Mouse (Mus musculus) liver, postnatal 0 days (tissue): ENCODE data around the gene Lck. TPM values are rescaled to one million over a fixed set of nuclear protein-coding genes. Genes with fewer than 3 reads are reported as not detected.

Source experiments
- ATAC-seq: fragments of 200-750 bp; cut with Nextera tagmentation; 2 replicates; pipeline ENCODE4 v1.8.0; 2017; ENCODE audit warnings: mild to moderate bottlenecking, moderate library complexity
- DNase-seq: peaks from one replicate; pipeline ENCODE4 v3.0.0-alpha.2; 2016
- H3K27ac ChIP-seq: fragments of 300-500 bp; sonication (generic); 2 replicates; pipeline ENCODE4 v1.5.1; 2014; ENCODE audit warnings: antibody characterized with exemption, moderate library complexity, mild to moderate bottlenecking, low read depth
- H3K27me3 ChIP-seq: fragments of 300-500 bp; sonication (generic); 2 replicates; pipeline ENCODE4 v1.6.1; 2014; ENCODE audit warnings: low read length, control low read depth, mixed read lengths; ENCODE audit not compliant: insufficient read depth
- H3K36me3 ChIP-seq: fragments of 300-500 bp; sonication (generic); replicated peaks from 2 replicates; pipeline ENCODE4 v1.6.1; 2014; ENCODE audit warnings: mild to moderate bottlenecking, control low read depth, low read length, moderate library complexity, mixed read lengths; ENCODE audit not compliant: insufficient read depth
- H3K4me1 ChIP-seq: fragments of 300-500 bp; sonication (generic); 2 replicates; pipeline ENCODE4 v1.6.1; 2014; ENCODE audit warnings: antibody characterized with exemption, mild to moderate bottlenecking, control low read depth; ENCODE audit not compliant: insufficient read depth
- H3K4me2 ChIP-seq: fragments of 300-500 bp; sonication (generic); 2 replicates; pipeline ENCODE4 v1.6.1; 2014; ENCODE audit warnings: low read depth, mild to moderate bottlenecking, low read length, moderate library complexity, mixed read lengths
- H3K4me3 ChIP-seq: fragments of 300-500 bp; sonication (generic); 2 replicates; pipeline ENCODE4 v1.5.1; 2014; ENCODE audit warnings: low read depth, low read length
- H3K9ac ChIP-seq: fragments of 300-500 bp; sonication (generic); replicated peaks from 2 replicates; pipeline ENCODE4 v1.6.1; 2014; ENCODE audit warnings: mild to moderate bottlenecking, moderate library complexity
- H3K9me3 ChIP-seq: fragments of 300-500 bp; sonication (generic); 2 replicates; pipeline ENCODE4 v1.6.1; 2016; ENCODE audit warnings: mild to moderate bottlenecking, control low read depth, low read length, mixed read lengths
- CTCF ChIP-seq: sonication (generic); IDR thresholded peaks from 2 replicates; pipeline ENCODE4 v1.5.1; 2016; ENCODE audit warnings: antibody characterized with exemption, low read depth
- EP300 ChIP-seq: IDR thresholded peaks from 2 replicates; pipeline ENCODE4 v1.6.1; 2016; ENCODE audit warnings: antibody characterized with exemption, low read depth, mild to moderate bottlenecking
- WGBS: fragments of 180-500 bp; shearing (Covaris S2); extraction: QIAGEN DNeasy Blood & Tissue Kit; methylation state at CpG from one replicate; pipeline ENCODE4 v1.1.7; 2014; ENCODE audit not compliant: insufficient replicate concordance; 5-methylcytosine and 5-hydroxymethylcytosine counted together
- polyA plus RNA-seq: library from polyadenylated mRNA; unstranded; fragments of >200 nt; fragmentation: Nextera tagmentation; extraction: Ambion mirVana; gene quantifications from 2 replicates; pipeline ENCODE4 v1.2.1, GENCODE M21; 2015

Gene Lck
- polyA plus RNA-seq, 1 experiment from 2014 or later: 3.4 TPM

DNA sequence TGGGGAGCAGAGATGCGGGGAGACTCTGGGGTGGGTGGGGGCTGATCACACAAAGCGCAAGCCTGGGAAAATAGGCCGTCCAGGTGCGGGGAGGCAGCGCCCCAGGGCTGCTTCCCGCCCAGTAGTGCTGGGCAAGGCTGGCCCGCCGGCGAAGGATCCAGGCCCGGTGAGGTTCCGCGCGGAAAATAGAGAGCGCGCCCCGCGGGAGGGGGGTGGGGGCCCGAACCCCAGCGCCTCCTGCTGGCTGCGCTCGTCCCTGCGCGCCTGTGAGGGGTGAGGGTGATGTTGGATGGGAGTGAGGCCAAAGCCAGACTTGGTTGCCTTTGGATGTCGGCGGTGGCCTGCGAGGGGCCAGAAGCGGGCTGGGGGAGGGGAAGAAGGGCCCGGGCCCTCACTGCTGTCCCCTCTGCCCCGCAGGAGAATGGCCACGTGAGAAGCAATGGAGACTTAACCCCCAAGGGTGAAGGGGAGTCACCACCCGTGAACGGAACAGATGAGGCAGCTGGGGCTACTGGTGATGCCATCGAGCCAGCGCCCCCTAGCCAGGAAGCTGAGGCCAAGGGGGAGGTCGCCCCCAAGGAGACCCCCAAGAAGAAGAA, 59.0 kb downstream of the Lck start:
- Histone ChIP-seq H3K9me3 (no peaks in the 10 kb centered on the region), H3K9ac (peak overlapping the region; percentile 82), H3K4me1 (peaks cover 14% of the 10 kb centered on the region), H3K4me3 (peak overlapping the region; percentile 76), H3K36me3 (peaks cover 22% of the 10 kb centered on the region), H3K27me3 (peaks cover 8% of the 10 kb centered on the region; the same call in 1 of the 2 replicates), H3K4me2 (peak overlapping the region; percentile 94), H3K27ac (peak overlapping the region; percentile 75)
- TF ChIP-seq EP300 (no peak), CTCF (peak; percentile 87)
- peak; percentile 67 for ATAC-seq
- peak; percentile 80 for DNase-seq
- WGBS: 1% methylated on average over 33 of the region's 35 CpGs

DNA sequence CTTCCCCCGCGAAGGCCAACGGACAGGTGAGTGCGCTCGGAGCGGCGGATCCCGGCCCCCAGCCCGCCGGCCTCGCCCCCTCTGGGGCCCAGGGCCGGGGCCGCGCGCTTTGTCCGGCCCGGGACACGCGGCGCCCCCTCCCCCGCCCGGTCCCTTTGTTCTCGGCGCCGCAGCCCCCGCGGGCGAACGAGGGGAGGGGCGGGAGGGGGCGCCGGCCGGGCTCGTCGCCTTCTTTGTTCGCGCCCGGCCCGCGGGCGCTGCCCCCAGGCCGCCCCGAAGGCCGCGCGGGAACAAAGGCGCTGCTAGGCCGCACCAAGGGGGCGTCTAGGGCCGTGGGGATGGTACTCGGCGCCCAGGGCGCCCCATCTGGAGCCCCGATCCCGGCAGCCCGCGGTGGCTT, 59.5 kb downstream of the Lck start:
- Histone ChIP-seq H3K9me3 (no peaks in the 10 kb centered on the region), H3K4me1 (peaks cover 14% of the 10 kb centered on the region), H3K9ac (peak overlapping the region; percentile 82), H3K36me3 (peaks cover 19% of the 10 kb centered on the region), H3K4me3 (peak overlapping the region; percentile 76), H3K27me3 (peaks cover 8% of the 10 kb centered on the region; the same call in 1 of the 2 replicates), H3K27ac (peak overlapping the region; percentile 75), H3K4me2 (peak overlapping the region; percentile 94)
- DNase-seq (no peak), ATAC-seq (peak; percentile 37)
- WGBS: 1% methylated on average over 27 of the region's 57 CpGs
- TF ChIP-seq EP300 (no peak), CTCF (no peak)

GRCm38 (mm10) chr4:129513086-129513767, 60.2 kb downstream of the Lck start, which contains the start of gene Marcksl1:
TSS of gene Marcksl1 (plus strand) at chr4:129513581.
- DNase-seq (peak; percentile 90), ATAC-seq (peak; percentile 80)
- Histone ChIP-seq H3K4me1 (peaks cover 16% of the 10 kb centered on the region), H3K36me3 (peaks cover 13% of the 10 kb centered on the region), H3K4me2 (peak within 1 kb of the TSS; percentile 94), H3K9ac (peak within 1 kb of the TSS; percentile 82), H3K27me3 (peaks cover 8% of the 10 kb centered on the region; the same call in 1 of the 2 replicates), H3K27ac (peak within 1 kb of the TSS; percentile 75), H3K4me3 (peak within 1 kb of the TSS; percentile 76), H3K9me3 (no peaks in the 10 kb centered on the region)
- WGBS: 6% methylated on average over 46 of the region's 47 CpGs
- no peak for TF ChIP-seq CTCF
- no peak for TF ChIP-seq EP300

DNA sequence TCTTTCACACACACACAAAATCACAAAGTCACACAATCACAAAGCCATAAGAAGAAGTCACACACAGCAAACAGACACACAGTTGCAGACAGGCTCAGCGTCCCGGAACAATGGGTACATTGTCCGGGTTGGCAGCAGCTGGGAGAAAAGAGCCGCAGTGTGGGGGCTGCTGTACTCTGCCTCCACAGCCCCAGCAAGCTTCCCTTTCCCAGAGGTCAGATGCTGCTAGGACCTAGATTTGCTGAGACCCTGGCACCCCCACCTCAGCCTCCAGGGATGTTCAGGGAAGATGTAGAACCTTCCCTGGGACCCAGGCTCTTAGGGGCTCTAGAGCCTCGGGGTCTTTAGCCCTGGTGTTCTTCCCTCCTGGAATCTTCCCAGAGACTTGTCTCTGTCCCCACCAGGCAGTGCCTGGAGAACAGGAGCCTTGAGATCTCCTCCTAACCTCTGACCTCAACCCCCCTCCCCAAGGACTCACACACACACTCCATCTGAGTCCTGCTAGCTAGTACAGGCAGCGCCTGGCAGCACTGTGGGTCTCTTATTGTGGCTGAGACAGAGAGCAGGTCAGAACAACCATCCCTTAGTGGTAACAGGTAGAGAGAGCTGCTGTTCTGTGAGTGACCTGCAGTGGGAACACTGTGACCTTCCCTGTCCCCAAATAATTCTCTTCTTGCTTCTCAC, 61.9 kb downstream of the Lck start:
- Histone ChIP-seq H3K27ac (no peak overlapping the region), H3K4me1 (peaks cover 19% of the 10 kb centered on the region), H3K9me3 (no peaks in the 10 kb centered on the region), H3K36me3 (peaks cover 1% of the 10 kb centered on the region), H3K4me3 (no peak overlapping the region), H3K4me2 (no peak overlapping the region), H3K9ac (no peak overlapping the region), H3K27me3 (peaks cover 8% of the 10 kb centered on the region; the same call in 1 of the 2 replicates)
- DNase-seq (no peak), ATAC-seq (no peak)
- WGBS: 69% methylated on average over 6 of the region's 6 CpGs
- TF ChIP-seq EP300: no peak
- no peak for TF ChIP-seq CTCF

DNA sequence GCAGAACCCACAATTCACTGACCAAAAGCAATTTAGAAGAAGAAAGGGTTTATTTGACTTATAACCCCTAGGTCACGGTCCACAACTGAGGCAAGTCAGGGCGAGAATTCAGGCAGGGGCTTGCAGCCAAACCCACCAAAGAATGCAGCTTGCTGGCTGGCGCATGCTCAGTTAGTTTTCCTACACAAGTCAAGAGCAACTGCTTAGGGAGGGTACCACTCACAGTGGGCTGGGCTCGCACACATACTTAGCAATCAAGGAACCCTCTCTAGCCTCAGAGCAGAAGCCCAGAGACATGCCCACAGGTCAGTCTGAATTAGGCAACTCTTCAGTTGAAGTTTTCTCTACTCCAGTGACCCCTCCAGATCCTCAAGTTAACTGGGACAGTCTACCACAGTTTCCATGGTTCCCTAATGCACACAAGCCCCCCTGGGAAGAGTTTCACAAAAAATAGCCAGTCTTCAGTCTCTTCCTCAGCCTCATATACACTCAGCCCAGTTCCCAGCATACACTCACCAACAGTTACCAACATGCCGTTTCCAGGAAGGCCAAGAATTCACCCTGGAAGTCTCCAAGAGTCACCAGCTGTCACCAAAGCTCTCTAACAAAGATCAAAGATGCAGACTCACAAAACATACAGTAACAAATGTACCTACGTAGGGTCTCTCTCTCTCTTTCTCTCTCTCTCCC, 62.6 kb downstream of the Lck start:
- no peak overlapping the region for H3K27ac ChIP-seq
- no peak overlapping the region for H3K9ac ChIP-seq
- no peak for ATAC-seq
- no peaks in the 10 kb centered on the region for H3K36me3 ChIP-seq
- 69% methylated on average over 6 of the region's 6 CpGs for WGBS
- no peak overlapping the region for H3K4me2 ChIP-seq
- H3K4me1 ChIP-seq: peaks cover 19% of the 10 kb centered on the region
- no peak overlapping the region for H3K4me3 ChIP-seq
- peaks cover 8% of the 10 kb centered on the region; the same call in 1 of the 2 replicates for H3K27me3 ChIP-seq
- H3K9me3 ChIP-seq: no peaks in the 10 kb centered on the region
- no peak for DNase-seq
- no peak for TF ChIP-seq CTCF
- no peak for TF ChIP-seq EP300
